Mouse (Mus musculus): ENCODE results near the gene Gm7356. TPM values are rescaled to one million over a fixed set of nuclear protein-coding genes. Genes with fewer than 3 reads are reported as not detected.
"Not testable (repeated sequence)": the region's sequence is repeated elsewhere in the genome, so short reads cannot be mapped to it uniquely, and the experiment has no call there.

Gm7356 gene
- total and polyA plus RNA-seq, 2 experiments from 2014 or later, result not detected

- not testable (repeated sequence) for ATAC-seq (ENCODE audit: insufficient read depth, low read depth)
- WGBS, result 89% methylated on average over 3 of the region's 3 CpGs
These were observed 41.3 kb downstream of the Gm7356 start for GRCm38 (mm10) chr17:13962245-13962644.

GRCm38 (mm10) chr17:13958129-13958528 lies 45.4 kb downstream of the Gm7356 start:
- H3K4me3 ChIP-seq (ENCODE audit: low read depth, low read length); H3K27me3 ChIP-seq (ENCODE audit: control insufficient read depth, insufficient read depth, low read length); H3K9me3 ChIP-seq (replicated peaks; ENCODE audit: control insufficient read depth, low read length); H3K4me2 ChIP-seq (ENCODE audit: low read depth, low read length); ATAC-seq (ENCODE audit: insufficient read depth, low read depth); DNase-seq (ENCODE audit: low spot score); H3K9ac ChIP-seq (replicated peaks; ENCODE audit: low read depth, low read length); H3K36me3 ChIP-seq (replicated peaks; ENCODE audit: control insufficient read depth, insufficient read depth, low read length); H3K4me1 ChIP-seq (ENCODE audit: control insufficient read depth, insufficient read depth); H3K27ac ChIP-seq (ENCODE audit: low read depth): not testable (repeated sequence)
- WGBS, result 55% methylated on average over 1 of the region's 2 CpGs

More at GRCm38 (mm10) chr17:13962245-13962644, 41.3 kb downstream of the Gm7356 start:
- not testable (repeated sequence) for H3K4me1 ChIP-seq (ENCODE audit: control insufficient read depth, insufficient read depth); H3K9ac ChIP-seq (replicated peaks; ENCODE audit: low read depth, low read length); H3K4me2 ChIP-seq (ENCODE audit: low read depth, low read length); H3K27ac ChIP-seq (ENCODE audit: low read depth); H3K36me3 ChIP-seq (replicated peaks; ENCODE audit: control insufficient read depth, insufficient read depth, low read length); H3K9me3 ChIP-seq (replicated peaks; ENCODE audit: control insufficient read depth, low read length); DNase-seq (ENCODE audit: low spot score); H3K4me3 ChIP-seq (ENCODE audit: low read depth, low read length); H3K27me3 ChIP-seq (ENCODE audit: control insufficient read depth, insufficient read depth, low read length)

- H3K4me1 ChIP-seq (ENCODE audit: control insufficient read depth, insufficient read depth); DNase-seq (ENCODE audit: low spot score); H3K4me3 ChIP-seq (ENCODE audit: low read depth, low read length); H3K4me2 ChIP-seq (ENCODE audit: low read depth, low read length); H3K9ac ChIP-seq (replicated peaks; ENCODE audit: low read depth, low read length); H3K27ac ChIP-seq (ENCODE audit: low read depth); H3K9me3 ChIP-seq (replicated peaks; ENCODE audit: control insufficient read depth, low read length); H3K27me3 ChIP-seq (ENCODE audit: control insufficient read depth, insufficient read depth, low read length); H3K36me3 ChIP-seq (replicated peaks; ENCODE audit: control insufficient read depth, insufficient read depth, low read length); ATAC-seq (ENCODE audit: insufficient read depth, low read depth): not testable (repeated sequence)
- 91% methylated on average over 1 of the region's 1 CpGs for WGBS
These were observed 51.9 kb downstream of the Gm7356 start for GRCm38 (mm10) chr17:13951570-13951969.

Other genes with a start within 250 kb of the Gm7356 start
- gene Afdn, start 243.2 kb downstream of the Gm7356 start, total RNA-seq (2014; rRNA removed; ENCODE audit: low replicate concordance), result 38.0 and 41.9 TPM in 2 replicates
- gene Afdn, start 243.2 kb downstream of the Gm7356 start, polyA plus RNA-seq (2015; fragmentation: Nextera tagmentation; extraction: Ambion mirVana), result 49.4 and 52.8 TPM in 2 replicates
- 0.58 and 0.92 TPM in 2 replicates for gene Tcte2, start 241.9 kb downstream of the Gm7356 start, total RNA-seq (2014; rRNA removed; ENCODE audit: low replicate concordance)
- 4.3 and 4.5 TPM in 2 replicates for gene Tcte2, start 241.9 kb downstream of the Gm7356 start, polyA plus RNA-seq (2015; fragmentation: Nextera tagmentation; extraction: Ambion mirVana)
- gene Gm7168, start 55.3 kb downstream of the Gm7356 start, total RNA-seq (2014; rRNA removed; ENCODE audit: low replicate concordance), result not detected in 2 replicates
- gene Gm7168, start 55.3 kb downstream of the Gm7356 start, polyA plus RNA-seq (2015; fragmentation: Nextera tagmentation; extraction: Ambion mirVana), result not detected in 2 replicates
- not detected in 2 replicates for gene Gm7358, start 55.8 kb upstream of the Gm7356 start, total RNA-seq (2014; rRNA removed; ENCODE audit: low replicate concordance)
- not detected in 2 replicates for gene Gm7358, start 55.8 kb upstream of the Gm7356 start, polyA plus RNA-seq (2015; fragmentation: Nextera tagmentation; extraction: Ambion mirVana)
- 2.1 and 2.5 TPM in 2 replicates for gene Dact2, start 200.6 kb upstream of the Gm7356 start, total RNA-seq (2014; rRNA removed; ENCODE audit: low replicate concordance)
- gene Dact2, start 200.6 kb upstream of the Gm7356 start, polyA plus RNA-seq (2015; fragmentation: Nextera tagmentation; extraction: Ambion mirVana), result 0.20 and 0.55 TPM in 2 replicates